Mouse (Mus musculus) CH12.LX (cell line): ENCODE measurements around the gene Hoxb2. TPM values are rescaled to one million over a fixed set of nuclear protein-coding genes. Genes with fewer than 3 reads are reported as not detected.

Source experiments
- DNase-seq: peaks from one replicate; pipeline ENCODE4 v3.0.0-alpha.2; 2013; ENCODE audit errors: extremely low read depth
- H3K27ac ChIP-seq: 2 replicates; pipeline ENCODE4 v1.5.1; 2012; ENCODE audit warnings: low read depth, mild to moderate bottlenecking, control low read depth, moderate library complexity; ENCODE audit not compliant: insufficient read depth
- H3K27me3 ChIP-seq: replicated peaks from 2 replicates; pipeline ENCODE3; 2012; ENCODE audit warnings: inconsistent platforms
- H3K36me3 ChIP-seq, 2 experiments: replicated peaks in 1 of 2; 2 replicates each; pipeline versions ENCODE3 to v1.6.1; 2012; ENCODE audit warnings: inconsistent platforms in 1 of 2, low read length in 1 of 2, mild to moderate bottlenecking in 1 of 2, mixed read lengths in 1 of 2, moderate library complexity in 1 of 2; ENCODE audit not compliant: control insufficient read depth in 1 of 2, insufficient read depth in 1 of 2
- H3K4me1 ChIP-seq, 2 experiments: 2 replicates each; pipeline ENCODE4 v1.6.1; 2012; ENCODE audit warnings: inconsistent platforms in 1 of 2, moderate library complexity in 1 of 2; ENCODE audit not compliant: insufficient read depth in 2 of 2, control insufficient read depth in 1 of 2
- H3K4me2 ChIP-seq: 2 replicates; pipeline ENCODE4 v1.6.1; 2012; ENCODE audit warnings: low read depth, mild to moderate bottlenecking, control low read depth; ENCODE audit not compliant: poor library complexity, insufficient read depth, severe bottlenecking
- H3K4me3 ChIP-seq, 3 experiments: fragments of 150-350 bp in 1 of 3; sonication (generic) in 1 of 3; replicated peaks in 1 of 3; 2 replicates each; pipeline versions ENCODE3 to v1.5.1; 2011 to 2012; ENCODE audit warnings: low read depth in 2 of 3, low read length in 2 of 3, mild to moderate bottlenecking in 2 of 3, moderate library complexity in 2 of 3, control low read depth in 1 of 3, improper control_type of control experiment in 1 of 3, inconsistent platforms in 1 of 3, mixed read lengths in 1 of 3; ENCODE audit not compliant: poor library complexity in 1 of 3
- H3K79me2 ChIP-seq: replicated peaks from 2 replicates; pipeline ENCODE4 v1.6.1; 2012; ENCODE audit warnings: mild to moderate bottlenecking, moderate library complexity; ENCODE audit not compliant: control insufficient read depth, poor library complexity, insufficient read depth, severe bottlenecking; ENCODE audit errors: extremely low read depth
- H3K9ac ChIP-seq: 2 replicates; pipeline ENCODE4 v1.6.1; 2012; ENCODE audit warnings: low read depth, mild to moderate bottlenecking, control low read depth, moderate library complexity; ENCODE audit not compliant: insufficient read depth
- H3K9me3 ChIP-seq: replicated peaks from 2 replicates; pipeline ENCODE3; 2012; ENCODE audit warnings: low read length, inconsistent platforms, mixed read lengths
- CHD2 ChIP-seq: IDR thresholded peaks from 2 replicates; pipeline ENCODE4 v1.6.1; 2011; ENCODE audit warnings: low read length, improper control_type of control experiment
- CTCF ChIP-seq, 2 experiments: IDR thresholded peaks in 1 of 2; conservative IDR thresholded peaks in 1 of 2; 2 replicates each; pipeline ENCODE4 v1.5.1; 2011 to 2012; ENCODE audit warnings: low read depth in 2 of 2, low read length in 2 of 2, improper control_type of control experiment in 1 of 2, inconsistent platforms in 1 of 2, mild to moderate bottlenecking in 1 of 2, moderate library complexity in 1 of 2
- E2F4 ChIP-seq: IDR thresholded peaks from 2 replicates; pipeline ENCODE4 v1.6.1; 2011; ENCODE audit warnings: low read depth, low read length, improper control_type of control experiment; ENCODE audit not compliant: insufficient replicate concordance
- EP300 ChIP-seq: IDR thresholded peaks from 2 replicates; pipeline ENCODE4 v1.6.1; 2011; ENCODE audit warnings: low read length, improper control_type of control experiment
- IRF4 ChIP-seq: IDR thresholded peaks from 2 replicates; pipeline ENCODE4 v1.6.1; 2014; ENCODE audit warnings: low read depth, mild to moderate bottlenecking, inconsistent platforms, low read length, improper control_type of control experiment
- JUN ChIP-seq: IDR thresholded peaks from 2 replicates; pipeline ENCODE4 v1.6.1; 2011; ENCODE audit warnings: low read depth, mild to moderate bottlenecking, low read length, improper control_type of control experiment, moderate library complexity; ENCODE audit not compliant: insufficient read depth
- JUND ChIP-seq: conservative IDR thresholded peaks from 2 replicates; pipeline ENCODE4 v1.6.1; 2011; ENCODE audit warnings: low read depth, low read length, improper control_type of control experiment
- KAT2A ChIP-seq: IDR thresholded peaks from 2 replicates; pipeline ENCODE4 v1.6.1; 2012; ENCODE audit warnings: low read length, improper control_type of control experiment, inconsistent platforms; ENCODE audit not compliant: insufficient replicate concordance
- MAX ChIP-seq: IDR thresholded peaks from 2 replicates; pipeline ENCODE4 v1.6.1; 2011; ENCODE audit warnings: low read length, improper control_type of control experiment
- MYC ChIP-seq: IDR thresholded peaks from 2 replicates; pipeline ENCODE4 v1.6.1; 2011; ENCODE audit warnings: low read depth, mild to moderate bottlenecking, improper control_type of control experiment, low read length
- NELFE ChIP-seq: IDR thresholded peaks from 2 replicates; pipeline ENCODE4 v1.6.1; 2011; ENCODE audit warnings: low read depth, low read length, improper control_type of control experiment
- NRF1 ChIP-seq: IDR thresholded peaks from 2 replicates; pipeline ENCODE4 v1.6.1; 2014; ENCODE audit warnings: low read depth, mild to moderate bottlenecking, inconsistent platforms, low read length, improper control_type of control experiment, moderate library complexity
- PAX5 ChIP-seq: IDR thresholded peaks from 2 replicates; pipeline ENCODE4 v1.6.1; 2012; ENCODE audit warnings: low read length, inconsistent platforms, mixed read lengths
- RAD21 ChIP-seq: IDR thresholded peaks from 2 replicates; pipeline ENCODE4 v1.6.1; 2011; ENCODE audit warnings: low read depth, mild to moderate bottlenecking, low read length, improper control_type of control experiment, moderate library complexity
- TBP ChIP-seq: conservative IDR thresholded peaks from 2 replicates; pipeline ENCODE4 v1.6.1; 2011; ENCODE audit warnings: low read depth, low read length, improper control_type of control experiment
- TCF12 ChIP-seq: IDR thresholded peaks from 2 replicates; pipeline ENCODE4 v1.6.1; 2014; ENCODE audit warnings: low read depth, mild to moderate bottlenecking, inconsistent platforms, low read length, improper control_type of control experiment
- USF1 ChIP-seq: IDR thresholded peaks from 2 replicates; pipeline ENCODE4 v1.6.1; 2014; ENCODE audit warnings: low read depth, mild to moderate bottlenecking, inconsistent platforms, low read length, improper control_type of control experiment
- ZC3H11A ChIP-seq: IDR thresholded peaks from 2 replicates; pipeline ENCODE4 v1.6.1; 2012; ENCODE audit warnings: low read depth, mild to moderate bottlenecking, inconsistent platforms, low read length, improper control_type of control experiment
- ZKSCAN1 ChIP-seq: IDR thresholded peaks from 2 replicates; pipeline ENCODE4 v1.6.1; 2012; ENCODE audit warnings: low read depth, inconsistent platforms, low read length, improper control_type of control experiment, borderline replicate concordance
- ZMIZ1 ChIP-seq: IDR thresholded peaks from 2 replicates; pipeline ENCODE4 v1.6.1; 2012; ENCODE audit warnings: low read depth, mild to moderate bottlenecking, inconsistent platforms, low read length, improper control_type of control experiment
- ZNF384 ChIP-seq: IDR thresholded peaks from 2 replicates; pipeline ENCODE4 v1.6.1; 2012; ENCODE audit warnings: low read depth, low read length, improper control_type of control experiment, inconsistent platforms
- dilution Hi-C: fragments of 300-500 bp; cut with MboI; formaldehyde crosslinking; loops from 2 replicates; pipeline ENCODE4 v1.14.3; 2020; ENCODE audit warnings: low sequenced_read_pairs; ENCODE audit not compliant: extremely low pct_unique_long_range_greater_than_20kb, extremely low pct_ligation_motif_present
- in situ Hi-C: fragments of 300-500 bp; cut with MboI; formaldehyde crosslinking; loops from 3 replicates; pipeline ENCODE4 v1.14.3; 2019; ENCODE audit warnings: low sequenced_read_pairs, low pct_ligation_motif_present, low pct_unique_long_range_greater_than_20kb, mixed read lengths
- polyA plus RNA-seq: library from polyadenylated mRNA; unstranded; fragments of >175 nt; gene quantifications from 2 replicates; pipeline ENCODE4 v1.2.1, GENCODE M21; 2012; ENCODE audit warnings: low read depth; ENCODE audit not compliant: insufficient read length
- total RNA-seq, 2 experiments: library from RNA; depleted of rRNA; stranded (reverse); fragments of 300-350 nt in 1 of 2; fragments of >200 nt in 1 of 2; gene quantifications; 2 replicates each; pipeline ENCODE4 v1.2.3; 2012 to 2014

Gene Hoxb2
- total and polyA plus RNA-seq, 3 experiments: not detected

GRCm38 (mm10) chr11:96383381-96383780, 33.1 kb downstream of the Hoxb2 start:
- Histone ChIP-seq H3K9ac (no peak overlapping the region), H3K4me2 (no peak overlapping the region), H3K79me2 (no peaks in the 10 kb centered on the region), H3K9me3 (no peaks in the 10 kb centered on the region), H3K27ac (no peak overlapping the region), H3K36me3 (no peaks in the 10 kb centered on the region), H3K4me1 (0 out of 4 replicates have a peak, but pooled peaks cover 0 to 5% of the 10 kb centered on the region in 2 experiments), H3K27me3 (peaks cover 61% of the 10 kb centered on the region), H3K4me3 (no peak overlapping the region)
- in situ Hi-C loops (no loop called here), dilution Hi-C loops (no loop called here)
- no peak for DNase-seq
- TF ChIP-seq RAD21 (no peak), ZKSCAN1 (no peak), KAT2A (no peak), MAX (no peak), E2F4 (no peak), EP300 (no peak), USF1 (no peak), NRF1 (no peak), NELFE (no peak), ZNF384 (no peak), TCF12 (no peak), JUND (no peak), IRF4 (no peak), PAX5 (no peak), ZC3H11A (no peak), TBP (no peak), CHD2 (no peak), CTCF (conservative IDR thresholded peaks at IDR 0.05 in 1 of 2, IDR thresholded peaks at IDR 0.05 in 1 of 2; ENCODE audit: low read depth in 2 of 2, low read length in 2 of 2) (no peak), ZMIZ1 (no peak)

GRCm38 (mm10) chr11:96387635-96388034, 37.3 kb downstream of the Hoxb2 start:
- H3K4me2 ChIP-seq: no peak overlapping the region
- H3K79me2 ChIP-seq: no peaks in the 10 kb centered on the region
- no peak overlapping the region for H3K27ac ChIP-seq
- no peak for DNase-seq
- in situ Hi-C loops (no loop called here), dilution Hi-C loops (no loop called here)
- TF ChIP-seq ZNF384: no peak
- TF ChIP-seq CHD2: no peak
- no peak for TF ChIP-seq IRF4
- TF ChIP-seq JUN: no peak
- no peak for TF ChIP-seq NELFE
- no peak for TF ChIP-seq NRF1
- TF ChIP-seq MYC: no peak
- no peak for TF ChIP-seq ZKSCAN1
- TF ChIP-seq CTCF (conservative IDR thresholded peaks at IDR 0.05 in 1 of 2, IDR thresholded peaks at IDR 0.05 in 1 of 2; ENCODE audit: low read depth in 2 of 2, low read length in 2 of 2): no peak
- no peak for TF ChIP-seq E2F4
- TF ChIP-seq TBP: no peak
- no peaks in the 10 kb centered on the region for H3K9me3 ChIP-seq
- H3K27me3 ChIP-seq: peaks cover 35% of the 10 kb centered on the region
- H3K36me3 ChIP-seq: no peaks in the 10 kb centered on the region
- peaks cover 0 to 16% of the 10 kb centered on the region in 2 experiments; a peak in 1 of 4 replicates for H3K4me1 ChIP-seq
- H3K9ac ChIP-seq: no peak overlapping the region
- H3K4me3 ChIP-seq: no peak overlapping the region
